Mouse (Mus musculus) olfactory bulb, adult 2 months (tissue): Measurements from ENCODE around the gene Sclt1. TPM values are rescaled to one million over a fixed set of nuclear protein-coding genes. Genes with fewer than 3 reads are reported as not detected.

Source experiments
- H3K27ac ChIP-seq: fragments of 200-500 bp; 2 replicates; pipeline ENCODE4 v1.5.1; 2012; ENCODE audit warnings: low read depth, low read length; ENCODE audit not compliant: insufficient read depth
- H3K4me1 ChIP-seq: fragments of 200-500 bp; 2 replicates; pipeline ENCODE4 v1.6.1; 2012; ENCODE audit warnings: low read length; ENCODE audit not compliant: control insufficient read depth, insufficient read depth
- H3K4me3 ChIP-seq: fragments of 200-500 bp; 2 replicates; pipeline ENCODE4 v1.5.1; 2012; ENCODE audit warnings: mild to moderate bottlenecking, low read depth, low read length, moderate library complexity; ENCODE audit not compliant: insufficient read depth
- CTCF ChIP-seq: fragments of 200-500 bp; IDR thresholded peaks from 2 replicates; pipeline ENCODE4 v1.5.1; 2012; ENCODE audit warnings: low read depth, mild to moderate bottlenecking, low read length, moderate library complexity; ENCODE audit not compliant: insufficient read depth
- POLR2A ChIP-seq: fragments of 200-500 bp; IDR thresholded peaks from 2 replicates; pipeline ENCODE4 v1.6.1; 2012; ENCODE audit warnings: mild to moderate bottlenecking, low read depth, low read length, moderate library complexity; ENCODE audit not compliant: insufficient read depth
- WGBS: fragments of 180-500 bp; shearing (Covaris S2); methylation state at CpG from one replicate; pipeline ENCODE4 v1.1.7; 2018; 5-methylcytosine and 5-hydroxymethylcytosine counted together
- polyA plus RNA-seq: library from polyadenylated mRNA; stranded (reverse); fragments of >200 nt; gene quantifications from 2 replicates; pipeline ENCODE4 v1.2.4, GENCODE M21; 2012; ENCODE audit warnings: low replicate concordance; ENCODE audit not compliant: missing spikeins, insufficient read depth, insufficient read length

Gene Sclt1
- polyA plus RNA-seq, 1 experiment: not detected

- WGBS: 70% methylated on average over 4 of the region's 4 CpGs
- H3K27ac ChIP-seq: no peak overlapping the region
- H3K4me3 ChIP-seq: no peak overlapping the region
- TF ChIP-seq POLR2A: no peak
- H3K4me1 ChIP-seq: peaks cover 58% of the 10 kb centered on the region
These were observed 158.7 kb downstream of the Sclt1 start for GRCm38 (mm10) chr3:41583621-41584020.

GRCm38 (mm10) chr3:41583092-41583491, 159.2 kb downstream of the Sclt1 start:
- no peak overlapping the region for H3K4me3 ChIP-seq
- peaks cover 59% of the 10 kb centered on the region for H3K4me1 ChIP-seq
- WGBS: 92% methylated on average over 14 of the region's 14 CpGs
- TF ChIP-seq CTCF (no peak), POLR2A (no peak)
- H3K27ac ChIP-seq: no peak overlapping the region

- Histone ChIP-seq H3K4me1 (peaks cover 55% of the 10 kb centered on the region), H3K4me3 (no peak overlapping the region), H3K27ac (no peak overlapping the region)
- WGBS: 78% methylated on average over 7 of the region's 7 CpGs
- TF ChIP-seq POLR2A: no peak
- no peak for TF ChIP-seq CTCF
These were observed 160.1 kb downstream of the Sclt1 start for GRCm38 (mm10) chr3:41582256-41582655.

GRCm38 (mm10) chr3:41581436-41581835, 160.9 kb downstream of the Sclt1 start:
- Histone ChIP-seq H3K4me1 (peaks cover 55% of the 10 kb centered on the region), H3K4me3 (no peak overlapping the region), H3K27ac (peak overlapping the region; percentile 83)
- TF ChIP-seq POLR2A: no peak
- no peak for TF ChIP-seq CTCF
- WGBS: 56% methylated on average over 8 of the region's 8 CpGs

GRCm38 (mm10) chr3:41580401-41581323, 161.7 kb downstream of the Sclt1 start:
- peak overlapping the region; percentile 83 for H3K27ac ChIP-seq
- WGBS: 28% methylated on average over 14 of the region's 14 CpGs
- H3K4me1 ChIP-seq: peaks cover 54% of the 10 kb centered on the region
- no peak for TF ChIP-seq CTCF
- TF ChIP-seq POLR2A: no peak
- H3K4me3 ChIP-seq: no peak overlapping the region

GRCm38 (mm10) chr3:41579873-41580272, 162.4 kb downstream of the Sclt1 start:
- no peak overlapping the region for H3K4me3 ChIP-seq
- H3K27ac ChIP-seq: peak overlapping the region; percentile 20; the same call in 1 of the 2 replicates

GRCm38 (mm10) chr3:41577240-41577639, 165.1 kb downstream of the Sclt1 start:
- Histone ChIP-seq H3K4me3 (no peak overlapping the region), H3K27ac (no peak overlapping the region), H3K4me1 (peaks cover 36% of the 10 kb centered on the region)
- TF ChIP-seq CTCF (no peak), POLR2A (no peak)
- WGBS: 89% methylated on average over 2 of the region's 2 CpGs

More at GRCm38 (mm10) chr3:41579873-41580272, 162.4 kb downstream of the Sclt1 start:
- H3K4me1 ChIP-seq: peaks cover 52% of the 10 kb centered on the region
- 68% methylated on average over 4 of the region's 4 CpGs for WGBS
- TF ChIP-seq CTCF (no peak), POLR2A (no peak)

Other genes starting within 250 kb of the Sclt1 start
- gene Jade1, start 186.8 kb downstream of the Sclt1 start, polyA plus RNA-seq: not detected in 2 replicates
- gene D3Ertd751e, start 97 bp upstream of the Sclt1 start, polyA plus RNA-seq: not detected in 2 replicates